Mouse (Mus musculus) lung, postnatal 0 days (tissue): Measurements from ENCODE around the gene Tmem186.

Experiments
- CTCF ChIP-seq: IDR thresholded peaks from 2 replicates; pipeline ENCODE4 v1.5.1; 2016; ENCODE audit warnings: antibody characterized with exemption, mild to moderate bottlenecking
- EP300 ChIP-seq: IDR thresholded peaks from 2 replicates; pipeline ENCODE4 v1.6.1; 2016; ENCODE audit warnings: antibody characterized with exemption, mild to moderate bottlenecking, control low read depth

DNA sequence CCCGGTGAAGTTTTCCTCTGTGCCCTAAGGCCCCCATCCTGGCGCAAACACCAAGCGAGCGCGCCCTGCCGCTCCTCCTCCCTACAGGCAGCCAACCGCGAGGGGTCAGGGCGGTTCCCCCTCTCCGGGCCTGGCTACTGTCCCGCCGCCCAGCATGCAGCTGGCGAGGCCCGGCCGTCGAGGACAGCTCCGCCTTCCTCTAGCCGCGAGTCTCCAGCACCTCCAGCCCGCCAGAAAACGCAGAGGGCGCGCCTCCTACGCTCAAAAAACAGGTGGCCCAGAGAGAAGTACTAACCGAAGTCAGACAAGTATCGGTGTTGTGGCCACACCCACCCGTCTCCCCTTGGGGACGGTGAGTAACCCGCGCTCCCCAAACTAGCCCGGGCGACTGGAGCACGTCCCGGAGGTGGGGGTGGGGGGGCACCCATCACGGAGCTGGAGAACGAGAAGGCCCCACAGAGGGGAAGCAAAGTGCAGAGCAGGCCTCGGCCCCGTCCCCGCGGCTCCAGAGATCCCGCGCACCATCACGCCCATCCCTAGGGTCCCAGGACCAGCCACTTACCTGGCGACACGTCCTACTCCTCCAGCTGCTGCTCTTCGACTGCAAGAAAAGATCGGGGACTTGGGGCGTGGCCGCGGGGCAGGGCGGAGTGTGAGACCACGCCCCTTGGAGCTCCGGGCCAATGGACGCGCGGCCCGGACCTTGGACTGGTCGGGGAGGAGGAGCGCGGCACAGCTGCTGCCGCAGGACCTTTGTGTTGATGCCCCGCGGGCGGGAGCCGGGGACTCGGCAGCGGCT is 34.2 kb upstream of the Tmem186 start, which contains the start of gene Carhsp1:
- peak; percentile 65 for TF ChIP-seq CTCF
- TF ChIP-seq EP300, result no peak
